Mouse (Mus musculus) kidney, adult 8-10 months (tissue): ENCODE data around the gene Tas2r108.

Source experiments
- DNase-seq, 2 experiments: peaks; one replicate each; pipeline ENCODE4 v3.0.0; 2022

Gene Tas2r108

DNA sequence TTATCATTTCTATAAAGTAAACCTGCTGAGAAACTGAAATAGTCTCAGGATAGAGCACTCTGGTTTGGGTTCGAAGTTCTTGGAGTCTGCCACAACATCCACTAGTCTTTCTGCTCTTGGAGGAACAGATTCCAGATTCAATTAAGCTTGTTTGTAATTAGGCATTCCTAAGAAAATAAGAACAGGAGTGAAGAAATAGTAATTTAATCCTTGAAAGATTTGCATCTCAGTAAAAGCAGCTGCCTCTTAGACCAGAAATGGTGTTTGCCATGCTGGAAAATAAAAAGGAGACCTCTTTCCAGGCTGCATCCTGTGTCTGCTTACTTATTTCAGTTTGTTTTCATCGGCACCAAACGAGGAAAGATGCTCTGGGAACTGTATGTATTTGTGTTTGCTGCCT is at the start of gene Tas2r108:
TSS of gene Tas2r108 (plus strand) at position 301 of the 400 bp plus-strand sequence.
- no peak for DNase-seq

- no peak for DNase-seq
Measured at GRCm38 (mm10) chr6:40448626-40449025, 44.7 kb upstream of the Tas2r108 start.

DNA sequence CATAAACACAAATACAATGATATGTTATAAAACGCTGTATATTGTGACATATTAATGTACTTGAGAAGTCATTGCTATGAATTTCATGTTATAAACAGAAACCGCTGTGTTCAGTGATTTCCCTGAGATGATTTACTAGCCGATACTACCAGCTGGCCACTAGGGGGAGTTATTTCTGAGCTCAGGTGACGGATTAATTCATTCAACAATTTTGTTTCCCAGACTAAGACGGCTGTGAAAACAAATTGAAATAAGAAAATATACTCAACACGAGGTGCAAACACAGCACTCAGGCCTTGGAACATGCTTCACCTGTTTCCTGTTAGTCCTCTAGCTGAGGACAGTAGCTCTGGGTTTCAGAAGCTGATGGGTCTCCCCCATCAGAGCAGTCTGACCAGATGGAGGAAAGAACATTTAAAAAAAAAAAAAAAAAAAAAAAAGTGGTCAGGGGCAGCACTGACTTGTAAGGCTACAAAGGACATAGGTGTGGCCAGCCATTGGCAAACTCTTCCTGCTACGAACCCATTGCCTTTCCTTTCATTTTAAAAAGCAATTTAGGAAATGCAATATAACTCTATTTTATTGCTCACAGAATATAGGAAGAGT is 38.8 kb upstream of the Tas2r108 start:
- no peak for DNase-seq

DNA sequence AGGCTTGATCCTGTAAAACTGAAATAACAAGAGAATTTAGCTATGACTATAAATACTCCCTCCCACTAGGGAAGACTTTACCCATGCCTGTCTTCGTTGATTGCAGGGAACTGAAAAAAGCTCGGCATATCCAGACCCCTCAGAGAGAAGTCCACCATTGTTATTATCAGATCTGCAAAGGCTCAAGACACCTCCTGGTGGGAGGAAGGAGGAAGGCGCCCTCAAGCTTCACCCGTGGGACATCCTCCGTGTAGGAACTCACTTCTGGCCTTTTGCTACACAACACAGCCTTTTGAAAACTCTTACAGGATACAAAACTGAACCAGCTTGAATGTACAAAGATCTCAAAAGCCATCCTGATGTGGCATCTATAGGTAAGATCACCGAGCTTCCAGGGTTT is 27.6 kb upstream of the Tas2r108 start:
- DNase-seq = peak in 1 of 2 experiments; percentile 4

GRCm38 (mm10) chr6:40470916-40471719 is 22.2 kb upstream of the Tas2r108 start, which contains the start of gene Ssbp1:
TSS of gene Ssbp1 (plus strand) at chr6:40471352.
- DNase-seq = peak; percentile 91 to 93

- no peak for DNase-seq
Measured at GRCm38 (mm10) chr6:40471720-40472010, 21.7 kb upstream of the Tas2r108 start.

DNA sequence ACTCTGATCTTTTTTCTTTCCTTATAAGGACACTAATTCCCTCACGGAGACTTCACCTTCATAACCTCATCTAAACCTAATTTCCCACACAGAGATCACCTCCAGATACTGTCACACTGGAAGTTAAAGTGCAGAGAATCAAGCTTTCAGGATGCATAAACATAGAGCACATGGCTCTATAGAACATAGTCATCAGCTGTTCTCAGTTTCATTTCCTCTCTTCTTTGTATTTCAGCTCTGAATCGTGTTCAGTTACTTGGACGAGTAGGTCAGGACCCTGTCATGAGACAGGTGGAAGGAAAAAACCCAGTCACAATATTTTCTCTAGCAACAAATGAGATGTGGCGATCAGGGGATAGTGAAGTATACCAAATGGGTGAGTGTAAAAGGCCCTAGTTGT is 17.2 kb upstream of the Tas2r108 start:
- DNase-seq = no peak

DNA sequence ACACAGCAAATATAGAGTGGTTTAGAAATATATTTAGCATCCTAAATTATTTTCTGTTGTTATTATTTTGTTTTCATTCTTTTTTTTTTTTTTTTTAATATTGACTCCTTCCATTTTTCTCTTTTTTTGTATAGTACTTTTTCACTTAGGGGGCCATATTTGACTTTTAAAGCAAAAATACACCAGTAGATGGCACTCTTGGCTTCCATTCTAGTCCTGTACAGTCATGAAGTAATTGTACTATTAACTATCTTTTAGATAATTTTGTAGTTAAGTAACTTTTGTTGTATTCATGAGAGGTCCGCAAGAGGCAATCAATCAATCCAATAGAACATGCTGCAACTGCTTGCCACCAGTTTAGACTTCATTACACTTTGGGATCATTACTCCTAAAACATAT is 13.6 kb upstream of the Tas2r108 start:
- DNase-seq = no peak

GRCm38 (mm10) chr6:40482318-40482717 is 11.0 kb upstream of the Tas2r108 start:
- DNase-seq = no peak

GRCm38 (mm10) chr6:40490933-40491332 is 2.4 kb upstream of the Tas2r108 start, which contains the start of gene Tas2r137:
TSS of gene Tas2r137 (plus strand) at chr6:40491233.
- no peak for DNase-seq

DNA sequence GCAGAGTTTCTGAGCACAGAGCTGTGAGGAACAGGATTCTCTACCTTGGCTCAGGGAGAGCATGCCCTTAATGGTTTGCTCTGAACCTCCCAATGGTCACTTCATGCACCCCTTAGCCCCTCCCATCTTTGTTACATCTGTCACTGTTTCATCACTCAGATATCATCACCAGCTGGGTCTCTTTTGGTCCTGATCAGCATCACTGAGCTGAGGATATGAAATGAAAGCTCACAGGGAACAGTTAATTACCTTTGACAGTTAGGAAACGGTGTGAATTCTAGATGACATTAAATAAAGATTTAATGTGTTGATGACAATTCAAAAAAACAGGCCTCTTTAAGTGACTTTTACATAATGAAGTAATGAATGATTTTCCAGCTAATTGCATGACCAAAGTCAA is 26.1 kb downstream of the Tas2r108 start, which contains the start of gene Prss37:
TSS of gene Prss37 (minus strand) at position 101 of the 400 bp plus-strand sequence.
- no peak for DNase-seq
